24 mouse cellular contexts compared by ENCODE assay signal in the genomic region with DNA sequence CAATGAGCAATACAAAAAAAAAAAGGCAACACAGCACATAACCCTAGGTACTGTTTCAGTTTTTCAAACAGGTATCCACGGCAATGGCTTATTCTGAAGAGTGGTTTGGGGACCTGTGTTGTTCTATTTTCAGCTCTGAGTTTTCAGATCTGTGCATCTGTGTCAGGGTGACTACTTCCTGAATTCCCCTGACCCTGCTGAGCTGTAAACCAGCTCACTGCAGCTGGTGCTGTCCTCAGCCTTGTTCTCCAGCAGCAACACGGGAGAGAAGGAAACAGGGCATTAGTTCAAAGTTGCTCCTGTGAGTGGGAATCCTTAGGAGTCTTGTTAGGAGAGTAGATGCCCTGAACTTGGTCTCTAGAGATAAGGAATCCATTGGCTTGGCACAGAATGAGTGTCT.
DNase-seq lines count a peak whose midpoint lies in the region; ATAC-seq lines count a peak whose summit lies in the region.
"Had no signal": no experiment of that assay in that cellular context is flagged by ENCODE, and none has a peak within 500 bp of the region (broad histone marks: within the 10 kb centered on the region; RNA-seq: fewer than 3 reads in every experiment).

No protein-coding gene starts in this region.

- H3K27ac ChIP-seq in kidney, embryonic 14.5 days (ENCODE audit: low read depth, low read length) = no peak overlapping the region
- H3K27ac ChIP-seq in midbrain, embryonic 11.5 days (ENCODE audit: low read depth, low read length) = no peak overlapping the region
- H3K27ac ChIP-seq in midbrain, embryonic 13.5 days = no peak overlapping the region
- H3K27ac ChIP-seq: embryonic facial prominence, embryonic 12.5 days; embryonic facial prominence, embryonic 15.5 days; hindbrain, embryonic 10.5 days; hindbrain, embryonic 13.5 days had no signal

- H3K4me1 ChIP-seq in kidney, embryonic 14.5 days (ENCODE audit: control insufficient read depth, insufficient read depth, low read length) = no peaks in the 10 kb centered on the region
- H3K4me1 ChIP-seq in midbrain, embryonic 11.5 days (ENCODE audit: control insufficient read depth, insufficient read depth, low read length) = no peaks in the 10 kb centered on the region
- no peaks in the 10 kb centered on the region for H3K4me1 ChIP-seq in midbrain, embryonic 13.5 days (replicated peaks)
- H3K4me1 ChIP-seq: embryonic facial prominence, embryonic 12.5 days; embryonic facial prominence, embryonic 15.5 days; hindbrain, embryonic 10.5 days; hindbrain, embryonic 13.5 days had no signal

- H3K4me3 ChIP-seq in kidney, embryonic 14.5 days (ENCODE audit: low read length) = no peak overlapping the region
- no peak overlapping the region for H3K4me3 ChIP-seq in midbrain, embryonic 11.5 days (ENCODE audit: low read depth, low read length)
- no peak overlapping the region for H3K4me3 ChIP-seq in midbrain, embryonic 13.5 days (replicated peaks)
- H3K4me3 ChIP-seq: embryonic facial prominence, embryonic 12.5 days; embryonic facial prominence, embryonic 15.5 days; hindbrain, embryonic 10.5 days; hindbrain, embryonic 13.5 days had no signal

- no peak for DNase-seq in kidney, postnatal 10 days
- peak; percentile 56 for DNase-seq in midbrain, embryonic 11.5 days (ENCODE audit: low spot score, missing footprints)
- no peak for DNase-seq in gastrocnemius, postnatal 25 days
- DNase-seq in layer of hippocampus, adult 8-10 months (ENCODE audit: low spot score in 2 of 2) = no peak
- DNase-seq: adrenal gland, adult 8-10 months; adrenal gland, postnatal 25 days; B cell, adult 2 months; cerebellum, adult 11-12 months; cerebellum, adult 8-10 months; cerebellum, postnatal 10 days; cerebellum, postnatal 36 days; gastrocnemius, postnatal 36 days had no signal

- 44% methylated on average over 2 of the region's 2 CpGs for WGBS in kidney, embryonic 14.5 days
- 77% methylated on average over 2 of the region's 2 CpGs for WGBS in midbrain, embryonic 11.5 days
- 70% methylated on average over 2 of the region's 2 CpGs for WGBS in midbrain, embryonic 13.5 days

- no peak overlapping the region for H3K4me2 ChIP-seq in kidney, embryonic 14.5 days (replicated peaks; ENCODE audit: low read depth, low read length)
- H3K4me2 ChIP-seq in midbrain, embryonic 11.5 days = no peak overlapping the region
- no peak overlapping the region for H3K4me2 ChIP-seq in midbrain, embryonic 13.5 days (replicated peaks)
- H3K4me2 ChIP-seq: embryonic facial prominence, embryonic 12.5 days; embryonic facial prominence, embryonic 15.5 days; heart, embryonic 11.5 days; hindbrain, embryonic 13.5 days had no signal

- no peak overlapping the region for H3K9ac ChIP-seq in kidney, embryonic 14.5 days (ENCODE audit: low read depth, low read length)
- no peak overlapping the region for H3K9ac ChIP-seq in midbrain, embryonic 11.5 days (ENCODE audit: low read length)
- H3K9ac ChIP-seq in midbrain, embryonic 13.5 days (replicated peaks) = no peak overlapping the region
- H3K9ac ChIP-seq: embryonic facial prominence, embryonic 12.5 days; embryonic facial prominence, embryonic 15.5 days; hindbrain, embryonic 13.5 days had no signal

- no peaks in the 10 kb centered on the region for H3K9me3 ChIP-seq in kidney, embryonic 14.5 days (ENCODE audit: control insufficient read depth, low read length)
- no peaks in the 10 kb centered on the region for H3K9me3 ChIP-seq in midbrain, embryonic 11.5 days (ENCODE audit: control insufficient read depth, low read length)
- no peaks in the 10 kb centered on the region for H3K9me3 ChIP-seq in midbrain, embryonic 13.5 days
- H3K9me3 ChIP-seq: embryonic facial prominence, embryonic 12.5 days; embryonic facial prominence, embryonic 15.5 days; hindbrain, embryonic 10.5 days; hindbrain, embryonic 13.5 days had no signal

- no peaks in the 10 kb centered on the region for H3K36me3 ChIP-seq in kidney, embryonic 14.5 days (ENCODE audit: control insufficient read depth, insufficient read depth, low read length)
- no peaks in the 10 kb centered on the region for H3K36me3 ChIP-seq in midbrain, embryonic 11.5 days (ENCODE audit: control insufficient read depth, insufficient read depth, low read length)
- no peaks in the 10 kb centered on the region for H3K36me3 ChIP-seq in midbrain, embryonic 13.5 days
- H3K36me3 ChIP-seq: embryonic facial prominence, embryonic 12.5 days; embryonic facial prominence, embryonic 15.5 days; hindbrain, embryonic 10.5 days; hindbrain, embryonic 13.5 days had no signal

- peak; percentile 35; the same call in 1 of the 2 replicates for ATAC-seq in kidney, embryonic 14.5 days (ENCODE audit: low FRiP score, low TSS enrichment)
- ATAC-seq in midbrain, embryonic 11.5 days (ENCODE audit: low FRiP score) = no peak
- no peak for ATAC-seq in midbrain, embryonic 13.5 days
- peak; percentile 33; the same call in 1 of the 2 replicates for ATAC-seq in granulocyte monocyte progenitor cell, adult 5-6 weeks (replicated peaks; ENCODE audit: poor library complexity, severe bottlenecking)
- peak; percentile 39; the same call in 1 of the 2 replicates for ATAC-seq in megakaryocyte progenitor cell, adult 5-6 weeks (replicated peaks; ENCODE audit: poor library complexity)
- ATAC-seq: activated CD4-positive, CD25-positive, alpha-beta regulatory T cell, adult 4 months; forebrain, embryonic 14.5 days; hindbrain, embryonic 16.5 days had no signal

- H3K27me3 ChIP-seq in kidney, embryonic 14.5 days (ENCODE audit: control insufficient read depth, insufficient read depth, low read length) = no peaks in the 10 kb centered on the region; the same call in 1 of the 2 replicates
- H3K27me3 ChIP-seq in midbrain, embryonic 11.5 days (ENCODE audit: control insufficient read depth, insufficient read depth, low read length) = no peaks in the 10 kb centered on the region
- H3K27me3 ChIP-seq in midbrain, embryonic 13.5 days = no peaks in the 10 kb centered on the region
- H3K27me3 ChIP-seq: embryonic facial prominence, embryonic 12.5 days; embryonic facial prominence, embryonic 15.5 days; hindbrain, embryonic 13.5 days had no signal

Comparison
In these comparisons a context has a peak if more than half of its experiments do, and no peak if none do; other contexts are left out.
1. ATAC-seq: peak in kidney, embryonic 14.5 days (single experiment), granulocyte monocyte progenitor cell, adult 5-6 weeks (single experiment) and megakaryocyte progenitor cell, adult 5-6 weeks (single experiment); none in midbrain, embryonic 11.5 days (single experiment) and midbrain, embryonic 13.5 days (single experiment).